Mouse (Mus musculus) brain, adult 2 months (tissue): ENCODE results near the gene Stap2.

ENCODE experiments used
- DNase-seq: peaks from one replicate; pipeline ENCODE4 v3.0.0; 2011; ENCODE audit warnings: low read depth, low spot score

Stap2 gene

GRCm38 (mm10) chr17:56007444-56008355 lies 2.3 kb upstream of the Stap2 start:
- DNase-seq: no peak

- DNase-seq: no peak
These were observed 1.6 kb upstream of the Stap2 start for GRCm38 (mm10) chr17:56006956-56007355.

GRCm38 (mm10) chr17:56003000-56003399 lies 2.4 kb downstream of the Stap2 start:
- DNase-seq: peak; percentile 63

DNA sequence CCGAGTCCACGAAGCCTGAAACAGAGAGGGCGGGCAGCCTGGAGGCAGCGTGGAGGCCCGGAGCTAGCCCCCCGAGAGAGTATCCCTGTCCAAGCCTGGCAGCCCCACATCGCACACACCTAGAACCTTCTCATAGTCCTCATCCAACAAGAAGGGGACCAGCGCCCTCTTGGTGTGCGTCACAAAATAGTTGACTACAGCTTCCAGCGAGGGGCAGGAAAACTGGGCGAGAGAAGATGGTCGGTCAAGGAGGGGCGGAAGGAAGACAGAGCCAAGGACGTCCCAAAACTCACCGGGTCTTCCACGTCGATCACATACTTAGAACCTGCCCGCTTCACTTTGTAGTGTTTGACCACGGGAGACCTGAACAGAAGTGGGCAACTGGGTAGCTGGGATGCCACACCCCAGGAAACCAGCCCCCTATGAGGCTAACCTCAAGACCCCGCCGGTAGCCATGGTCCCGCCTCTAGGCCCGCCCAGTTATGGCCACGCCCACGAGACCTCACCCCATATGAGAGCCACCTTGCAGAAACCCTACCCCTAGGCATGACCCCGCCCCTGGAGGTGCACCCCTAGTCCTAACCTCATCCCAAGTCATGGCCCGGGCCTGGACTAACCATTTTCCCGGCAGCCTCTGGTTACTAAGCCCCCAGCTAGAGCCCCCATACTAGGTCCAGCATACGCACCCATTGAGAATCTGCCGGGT lies 5.4 kb downstream of the Stap2 start:
- no peak for DNase-seq

DNA sequence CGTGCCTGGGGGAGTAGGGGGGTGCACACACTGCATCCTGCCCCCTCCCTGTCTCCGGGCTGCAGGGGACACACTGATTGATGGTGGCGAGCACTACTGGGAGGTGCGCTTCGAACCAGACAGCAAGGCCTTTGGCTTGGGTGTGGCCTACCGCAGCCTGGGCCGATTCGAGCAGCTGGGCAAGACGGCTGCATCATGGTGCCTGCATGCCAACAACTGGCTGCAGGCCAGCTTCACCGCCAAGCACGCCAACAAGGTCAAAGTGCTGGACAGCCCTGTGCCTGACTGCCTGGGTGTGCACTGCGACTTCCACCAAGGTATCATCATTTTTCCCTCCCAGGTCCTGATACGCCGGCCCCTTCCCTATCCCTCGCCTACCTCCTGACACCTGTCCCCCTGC lies 9.4 kb downstream of the Stap2 start:
- no peak for DNase-seq

DNA sequence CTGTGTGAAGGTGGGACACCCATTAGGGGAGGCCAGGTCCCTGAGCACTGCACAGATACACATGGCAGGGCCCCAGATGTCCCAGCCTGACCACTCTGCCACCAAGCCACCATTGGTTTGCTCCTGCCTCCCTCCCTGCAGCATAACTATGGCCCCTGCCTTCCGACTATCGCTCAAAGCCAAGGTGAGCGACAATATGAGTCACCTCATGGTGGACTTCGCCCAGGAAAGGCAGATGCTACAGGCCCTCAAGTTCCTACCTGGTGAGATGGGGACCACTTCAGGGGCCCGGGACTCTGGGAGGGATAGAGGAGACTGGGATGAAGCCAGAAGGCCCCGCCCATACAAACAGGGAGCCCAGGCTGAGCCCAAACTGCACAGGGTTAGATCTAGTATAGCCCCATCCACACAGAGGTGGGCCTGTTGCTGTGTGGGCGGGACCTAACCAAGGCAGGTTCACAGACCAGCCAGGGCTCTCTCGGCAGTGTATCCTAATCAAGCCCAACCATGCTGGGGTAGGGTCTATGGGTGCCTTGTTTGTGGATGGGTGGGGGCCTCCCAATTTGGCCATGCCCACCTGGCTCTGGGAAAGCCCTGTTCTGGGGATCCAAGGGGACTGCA lies 15.0 kb downstream of the Stap2 start:
- no peak for DNase-seq

GRCm38 (mm10) chr17:55986030-55986961 lies 19.1 kb downstream of the Stap2 start, which contains the start of gene Fsd1:
Gene Fsd1, plus strand, starts transcription at chr17:55986509.
- DNase-seq: peak; percentile 90

DNA sequence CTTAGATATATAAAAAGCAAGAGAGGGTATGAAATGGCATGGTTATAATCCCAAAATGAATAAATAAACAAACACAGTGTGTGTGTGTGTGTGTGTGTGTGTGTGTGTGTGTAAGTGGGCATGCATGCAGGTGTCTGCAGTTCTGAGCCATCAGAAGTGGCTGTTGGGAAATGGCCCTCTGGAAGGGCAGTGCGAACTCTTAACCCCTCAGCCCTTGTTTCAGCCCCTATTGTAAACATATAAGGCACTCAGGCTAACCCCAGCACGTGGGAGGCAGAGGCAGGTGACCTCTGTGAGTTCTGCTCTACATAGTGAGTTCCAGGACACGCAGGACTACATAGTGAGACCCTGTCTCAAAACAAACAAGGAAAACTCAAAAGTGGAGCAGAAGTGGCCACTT lies 28.1 kb downstream of the Stap2 start:
- no peak for DNase-seq

DNA sequence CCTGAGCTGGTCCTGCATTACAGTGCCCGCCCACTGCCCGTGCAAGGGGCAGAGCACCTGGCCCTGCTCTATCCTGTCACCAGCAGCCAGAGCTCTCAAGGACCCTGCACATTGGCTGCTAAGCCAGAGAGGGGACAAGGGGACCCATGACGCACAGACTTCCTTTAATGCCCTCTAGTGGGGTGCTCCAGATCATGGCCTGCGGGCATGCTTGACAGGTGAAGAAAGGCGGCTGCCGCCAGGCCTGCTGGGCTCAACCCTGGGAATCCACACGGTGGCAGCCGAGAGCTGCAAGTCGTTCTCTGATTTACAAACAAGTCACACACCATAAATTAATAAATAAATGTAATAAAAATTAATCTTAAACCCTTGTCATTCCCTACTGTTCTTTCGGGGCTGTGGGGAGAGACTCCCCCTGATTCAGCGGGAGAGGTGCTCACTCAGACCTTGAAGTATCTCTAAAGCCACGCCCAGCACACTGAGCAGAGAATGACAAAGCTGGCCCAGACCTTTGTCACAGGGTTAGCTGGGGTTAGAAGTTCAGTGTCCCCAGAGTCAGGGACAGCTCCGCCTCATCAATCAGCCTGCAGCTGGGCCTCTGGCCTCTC lies 29.0 kb downstream of the Stap2 start:
- DNase-seq: peak; percentile 91

GRCm38 (mm10) chr17:55971453-55971852 lies 33.9 kb downstream of the Stap2 start:
- no peak for DNase-seq

DNA sequence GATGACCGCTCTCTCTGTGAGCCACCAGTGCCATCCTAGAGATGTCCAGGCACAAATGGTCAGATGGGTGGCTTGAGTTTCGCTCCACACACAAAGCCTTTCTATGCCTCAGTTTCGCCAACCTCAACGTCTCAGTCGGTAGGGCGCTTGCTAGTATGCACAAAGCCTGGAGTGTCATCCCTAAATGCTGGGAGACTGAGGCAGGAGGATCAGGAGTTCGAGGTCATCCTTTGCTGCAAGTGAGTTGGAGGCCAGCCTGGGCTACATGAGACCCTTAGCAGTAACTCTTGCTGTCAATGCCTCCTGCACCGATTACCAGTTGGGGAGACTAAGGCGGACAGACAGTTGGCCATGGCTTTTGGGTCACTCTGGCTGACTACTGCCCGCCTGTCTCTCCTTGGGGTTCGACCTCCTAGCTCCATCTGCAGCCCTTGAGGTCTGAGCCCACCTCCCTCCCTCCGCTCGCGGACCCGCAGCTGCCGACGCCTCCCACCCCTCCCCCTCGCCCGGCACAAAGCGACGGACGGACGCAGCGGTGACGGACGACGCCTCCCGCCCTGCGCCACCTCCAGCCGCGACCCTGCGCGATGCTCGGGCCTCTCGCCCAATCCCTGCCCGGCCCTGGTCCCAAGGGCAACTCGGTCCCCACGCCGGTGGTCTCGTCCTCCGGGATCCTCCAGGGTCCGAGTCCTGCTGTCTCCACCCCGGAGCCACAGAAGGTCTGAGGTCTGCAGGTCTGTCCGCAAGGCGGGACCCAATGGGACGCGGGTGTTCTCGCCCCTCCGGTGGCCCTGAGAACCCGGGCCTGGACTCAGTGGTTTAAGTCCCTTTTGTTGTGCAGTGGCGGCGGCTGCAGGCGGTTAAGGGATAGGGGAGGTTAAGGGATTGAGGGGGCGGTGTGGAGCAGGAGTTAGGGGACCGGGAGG lies 35.2 kb downstream of the Stap2 start, which contains the start of gene Shd:
Shd (plus strand) TSS at position 502 of the 926 bp plus-strand sequence.
- peak; percentile 61 for DNase-seq

DNA sequence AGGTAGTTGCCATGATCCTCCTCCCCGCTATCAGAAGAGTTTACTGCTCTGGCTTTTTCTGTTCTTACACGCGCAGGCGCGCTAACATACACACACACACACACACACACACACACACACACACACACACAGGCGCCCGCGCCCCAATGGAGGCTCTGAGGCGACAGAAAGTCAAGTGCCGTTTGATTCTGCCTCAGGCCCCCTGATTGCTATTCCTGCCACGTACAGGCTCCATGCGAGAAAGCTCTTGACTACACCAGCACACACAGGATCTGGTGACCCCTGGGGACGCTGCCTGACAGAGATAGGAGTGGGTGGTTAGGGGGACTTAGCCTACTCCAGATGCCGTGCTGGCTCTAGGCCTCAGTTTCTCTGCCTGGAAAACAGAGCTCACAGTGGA lies 35.8 kb downstream of the Stap2 start:
- peak; percentile 64 for DNase-seq

DNA sequence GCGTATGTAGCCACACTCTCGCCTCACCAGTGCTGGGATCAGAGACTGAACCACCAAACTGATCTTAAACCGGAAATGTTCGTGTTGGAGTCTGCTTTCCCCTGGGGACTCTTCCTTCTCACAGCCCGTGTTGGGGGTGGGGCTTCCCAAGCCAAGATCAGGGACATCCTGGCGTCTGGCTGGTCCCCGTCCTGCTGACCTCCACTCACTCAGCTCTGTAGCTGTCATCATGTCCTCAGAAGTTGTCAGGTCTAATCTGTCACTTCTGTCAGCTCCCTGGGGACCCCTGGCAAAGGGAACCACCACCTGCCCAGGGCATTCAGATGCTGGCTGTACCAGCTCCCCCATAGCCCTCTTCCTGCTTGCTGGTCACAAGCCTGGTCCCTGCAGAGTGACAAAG lies 37.2 kb downstream of the Stap2 start:
- no peak for DNase-seq

- peak; percentile 42 for DNase-seq
These were observed 38.2 kb downstream of the Stap2 start for GRCm38 (mm10) chr17:55967186-55967585.

DNA sequence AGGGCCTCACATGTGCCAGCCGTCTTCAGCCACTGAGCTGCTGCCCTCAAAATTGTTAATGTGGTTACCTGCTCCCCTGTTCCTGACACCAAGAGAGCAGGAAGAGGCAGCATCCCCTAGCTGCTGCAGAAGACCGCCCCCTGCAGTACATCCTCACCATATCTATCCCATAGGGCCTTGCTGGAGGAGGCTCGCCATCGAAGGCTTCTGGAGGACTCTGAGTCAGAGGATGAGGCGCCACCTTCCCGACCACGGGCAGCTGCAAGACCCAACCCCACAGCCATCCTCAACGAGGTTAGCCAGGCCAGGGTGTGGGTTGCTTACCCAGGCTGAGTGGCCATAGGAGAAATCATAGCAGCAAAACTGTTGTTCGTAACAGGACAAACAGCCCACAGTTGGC lies 40.4 kb downstream of the Stap2 start:
- no peak for DNase-seq

- no peak for DNase-seq
These were observed 40.9 kb downstream of the Stap2 start for GRCm38 (mm10) chr17:55964496-55964895.

GRCm38 (mm10) chr17:55963171-55963570 lies 42.2 kb downstream of the Stap2 start:
- DNase-seq: no peak

DNA sequence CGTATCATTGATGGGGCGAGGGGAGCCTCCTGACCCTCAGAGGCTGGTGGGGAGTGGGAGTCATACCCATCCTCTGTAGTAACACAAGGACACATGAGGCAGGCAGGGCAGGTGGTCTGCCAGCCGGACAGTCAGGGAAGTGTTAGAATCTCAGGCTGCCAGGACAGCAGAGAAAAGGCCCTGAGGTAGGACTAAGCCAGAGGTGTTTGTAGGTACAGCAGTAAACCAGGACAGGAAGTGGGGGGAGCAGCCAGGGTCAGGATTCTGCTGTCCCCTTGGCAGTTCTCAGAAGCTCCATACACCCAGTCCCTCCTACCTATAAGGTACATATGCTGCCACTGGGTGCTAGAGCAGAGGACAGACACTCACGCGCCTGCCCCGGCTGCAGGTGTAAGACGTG lies 43.8 kb downstream of the Stap2 start:
- DNase-seq: no peak

DNA sequence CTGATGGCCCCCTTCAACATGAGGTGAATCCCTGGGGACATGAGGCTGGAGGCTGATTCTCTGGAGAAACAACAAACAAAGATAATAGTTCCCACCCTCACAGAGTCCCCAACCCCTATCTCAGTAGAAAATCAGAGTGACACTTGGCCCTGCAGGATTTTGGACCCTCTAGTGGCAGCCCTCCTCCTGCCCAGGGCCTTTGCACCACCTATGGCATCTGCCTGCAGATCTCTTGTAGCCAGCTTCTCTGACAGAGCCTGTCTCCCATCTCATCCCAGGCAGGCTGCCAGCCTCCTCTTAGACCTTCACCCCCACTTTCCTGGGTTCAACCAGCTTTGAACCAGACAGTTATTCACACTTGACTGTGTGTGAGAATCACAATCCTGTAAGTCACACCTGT lies 44.6 kb downstream of the Stap2 start:
- no peak for DNase-seq
